Mouse (Mus musculus) macrophage (primary cell): ENCODE results near the gene Ssc4d. TPM values are rescaled to one million over a fixed set of nuclear protein-coding genes. Genes with fewer than 3 reads are reported as not detected.

Experiments
- H3K27ac ChIP-seq: fragments of 350-480 bp; formaldehyde crosslinking; 2 replicates; pipeline ENCODE4 v1.9.0; 2021
- H3K36me3 ChIP-seq: fragments of 350-480 bp; formaldehyde crosslinking; 2 replicates; pipeline ENCODE4 v1.9.0; 2021; ENCODE audit errors: inconsistent target
- H3K4me3 ChIP-seq: fragments of 350-480 bp; formaldehyde crosslinking; 2 replicates; pipeline ENCODE4 v1.9.0; 2021; ENCODE audit errors: inconsistent target
- H3K79me2 ChIP-seq: fragments of 350-480 bp; formaldehyde crosslinking; 2 replicates; pipeline ENCODE4 v1.9.0; 2021; ENCODE audit errors: inconsistent target
- WGBS: methylation state at CpG from one replicate; pipeline ENCODE4 v1.1.7; 2026; ENCODE audit warnings: inconsistent platforms; ENCODE audit not compliant: missing documents; 5-methylcytosine and 5-hydroxymethylcytosine counted together
- polyA plus RNA-seq: library from polyadenylated mRNA; stranded (reverse); fragments of 250-400 nt; gene quantifications from 3 replicates; pipeline ENCODE4 v1.2.4, GENCODE M21; 2018; ENCODE audit warnings: inconsistent platforms

The Ssc4d gene
- polyA plus RNA-seq, 1 experiment from 2014 or later: 3.3 TPM

DNA sequence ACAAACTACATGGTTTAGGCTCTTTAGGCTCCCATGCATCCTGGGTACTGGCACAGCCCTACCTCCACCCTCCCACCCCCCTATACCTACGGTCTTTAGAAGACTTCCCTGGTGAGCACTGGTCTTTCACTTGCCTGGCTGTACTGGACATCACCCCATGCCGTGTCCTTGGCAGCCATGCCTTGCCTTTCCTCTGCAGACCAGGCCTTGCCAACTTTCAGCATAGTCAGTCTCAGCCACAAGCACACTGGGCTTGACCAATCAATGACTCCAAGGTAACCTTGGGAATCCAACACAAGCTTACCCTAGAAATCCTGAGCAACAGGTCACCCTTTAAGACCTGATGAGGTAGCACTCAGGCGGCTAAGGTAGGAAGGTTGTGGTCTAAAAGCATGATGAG, 57.7 kb downstream of the Ssc4d start:
- WGBS: 95% methylated on average over 3 of the region's 3 CpGs
- Histone ChIP-seq H3K4me3 (no peak overlapping the region), H3K27ac (no peak overlapping the region), H3K36me3 (peaks cover 43% of the 10 kb centered on the region), H3K79me2 (peaks cover 100% of the 10 kb centered on the region)

- H3K79me2 ChIP-seq: peaks cover 100% of the 10 kb centered on the region
- WGBS: 74% methylated on average over 6 of the region's 6 CpGs
- peaks cover 41% of the 10 kb centered on the region; the same call in 1 of the 2 replicates for H3K36me3 ChIP-seq
- no peak overlapping the region for H3K27ac ChIP-seq
- H3K4me3 ChIP-seq: no peak overlapping the region
Observed at GRCm38 (mm10) chr5:135916051-135916565, 58.2 kb downstream of the Ssc4d start.

- Histone ChIP-seq H3K79me2 (peaks cover 100% of the 10 kb centered on the region), H3K36me3 (peaks cover 38% of the 10 kb centered on the region; the same call in 1 of the 2 replicates), H3K27ac (peak overlapping the region; percentile 77), H3K4me3 (no peak overlapping the region)
- 46% methylated on average over 6 of the region's 6 CpGs for WGBS
Observed at GRCm38 (mm10) chr5:135914156-135914555, 60.2 kb downstream of the Ssc4d start.

DNA sequence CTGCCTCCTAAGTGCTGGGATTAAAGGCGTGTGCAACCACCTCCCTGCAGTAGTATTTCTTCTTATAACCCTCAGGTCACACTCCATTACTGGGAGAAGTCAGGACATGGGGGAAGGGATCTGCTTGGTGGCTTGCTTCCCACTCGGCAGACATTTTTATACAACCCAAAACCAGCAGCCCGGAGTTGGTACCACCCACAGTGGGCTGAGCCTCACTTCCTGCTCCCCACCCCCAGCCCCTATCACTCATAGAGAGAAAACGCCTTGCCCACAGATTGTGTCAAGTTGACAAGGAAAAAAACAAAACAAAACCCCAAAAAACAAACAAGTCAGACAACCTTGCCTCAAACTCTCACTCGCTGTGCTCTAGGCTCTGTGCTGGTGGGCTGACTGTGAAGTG, 61.1 kb downstream of the Ssc4d start:
- peaks cover 100% of the 10 kb centered on the region for H3K79me2 ChIP-seq
- H3K4me3 ChIP-seq: no peak overlapping the region
- peaks cover 32% of the 10 kb centered on the region; the same call in 1 of the 2 replicates for H3K36me3 ChIP-seq
- peak overlapping the region; percentile 77 for H3K27ac ChIP-seq
- 39% methylated on average over 5 of the region's 5 CpGs for WGBS

DNA sequence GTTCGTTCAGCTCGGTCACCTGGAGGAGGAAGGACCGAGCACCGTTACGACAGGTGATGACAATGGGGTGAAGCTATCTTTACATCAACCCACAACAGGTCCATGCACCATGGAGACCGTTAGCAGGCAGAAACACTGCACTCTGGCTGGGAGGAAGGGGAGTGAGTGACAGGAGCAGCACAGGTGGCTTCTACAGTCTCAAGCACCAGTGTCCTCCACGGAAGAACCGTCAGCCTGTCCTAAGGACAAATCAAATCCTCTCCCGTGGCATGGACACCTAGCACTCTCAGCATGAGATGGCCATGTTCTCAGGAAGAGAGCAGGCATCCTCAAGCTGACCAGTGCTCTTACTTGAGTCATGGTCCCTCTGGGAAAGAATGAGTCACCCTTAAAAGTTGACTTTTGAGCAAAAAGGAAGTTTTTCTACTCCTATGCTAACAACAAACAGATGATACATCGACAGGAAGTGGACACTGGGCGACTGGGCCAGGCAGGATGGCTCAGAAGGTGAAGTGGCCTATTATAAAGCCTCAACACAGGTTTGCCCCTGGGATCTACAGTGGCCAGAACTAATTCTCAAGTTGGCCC, 62.6 kb downstream of the Ssc4d start:
- Histone ChIP-seq H3K79me2 (peaks cover 99% of the 10 kb centered on the region), H3K4me3 (no peak overlapping the region), H3K27ac (peak overlapping the region; percentile 77), H3K36me3 (peaks cover 24% of the 10 kb centered on the region; the same call in 1 of the 2 replicates)
- 66% methylated on average over 11 of the region's 11 CpGs for WGBS

- H3K27ac ChIP-seq: no peak overlapping the region
- WGBS: 95% methylated on average over 23 of the region's 25 CpGs
- H3K4me3 ChIP-seq: no peak overlapping the region
- H3K36me3 ChIP-seq: peaks cover 22% of the 10 kb centered on the region; the same call in 1 of the 2 replicates
- H3K79me2 ChIP-seq: peaks cover 99% of the 10 kb centered on the region
Observed at GRCm38 (mm10) chr5:135910813-135911212, 63.5 kb downstream of the Ssc4d start.

Other genes with a start within 250 kb of the Ssc4d start
- gene Tmem120a, start 230.1 kb downstream of the Ssc4d start, polyA plus RNA-seq: 34.9 to 76.8 TPM (median 42.6 TPM) in 3 replicates
- not detected in 3 replicates for gene Styxl1, start 196.1 kb downstream of the Ssc4d start, polyA plus RNA-seq
- 123 to 276 TPM (median 128 TPM) in 3 replicates for gene Mdh2, start 196.1 kb downstream of the Ssc4d start, polyA plus RNA-seq
- not detected in 3 replicates for gene Srrm3, start 167.6 kb downstream of the Ssc4d start, polyA plus RNA-seq
- gene Hspb1, start 86.6 kb downstream of the Ssc4d start, polyA plus RNA-seq: 0.23 to 0.43 TPM in 2 of 3 replicates, not detected in the other
- 161 to 315 TPM (median 200 TPM) in 3 replicates for gene Ywhag, start 39.9 kb downstream of the Ssc4d start, polyA plus RNA-seq
- not detected in 3 replicates for gene Zp3, start 5.6 kb upstream of the Ssc4d start, polyA plus RNA-seq
- gene Dtx2, start 20.3 kb upstream of the Ssc4d start, polyA plus RNA-seq: 7.6 to 10.1 TPM (median 9.4 TPM) in 3 replicates
- gene Upk3b, start 64.0 kb upstream of the Ssc4d start, polyA plus RNA-seq: not detected in 3 replicates
- not detected in 3 replicates for gene Upk3bl, start 80.0 kb upstream of the Ssc4d start, polyA plus RNA-seq
- gene Rasa4, start 109.4 kb upstream of the Ssc4d start, polyA plus RNA-seq: 51.3 to 186 TPM (median 61.5 TPM) in 3 replicates
- 75.0 to 118 TPM (median 101 TPM) in 3 replicates for gene Polr2j, start 142.1 kb upstream of the Ssc4d start, polyA plus RNA-seq
- 6.0 to 13.5 TPM (median 9.4 TPM) in 3 replicates for gene Lrwd1, start 161.5 kb upstream of the Ssc4d start, polyA plus RNA-seq
- 3.8 to 8.1 TPM (median 7.9 TPM) in 3 replicates for gene Alkbh4, start 161.6 kb upstream of the Ssc4d start, polyA plus RNA-seq
- gene Orai2, start 196.2 kb upstream of the Ssc4d start, polyA plus RNA-seq: 7.1 to 19.8 TPM (median 13.8 TPM) in 3 replicates
- gene Prkrip1, start 224.4 kb upstream of the Ssc4d start, polyA plus RNA-seq: 12.4 to 58.1 TPM (median 23.3 TPM) in 3 replicates